Mouse (Mus musculus) cerebellum, adult 8-10 months (tissue): ENCODE measurements around the gene Slc4a4.
A peak's percentile ranks its signal among the peaks of the same experiment; 100 is the strongest.

Source experiments
- DNase-seq: peaks from one replicate; pipeline ENCODE4 v3.0.0; 2022

Slc4a4 gene

DNA sequence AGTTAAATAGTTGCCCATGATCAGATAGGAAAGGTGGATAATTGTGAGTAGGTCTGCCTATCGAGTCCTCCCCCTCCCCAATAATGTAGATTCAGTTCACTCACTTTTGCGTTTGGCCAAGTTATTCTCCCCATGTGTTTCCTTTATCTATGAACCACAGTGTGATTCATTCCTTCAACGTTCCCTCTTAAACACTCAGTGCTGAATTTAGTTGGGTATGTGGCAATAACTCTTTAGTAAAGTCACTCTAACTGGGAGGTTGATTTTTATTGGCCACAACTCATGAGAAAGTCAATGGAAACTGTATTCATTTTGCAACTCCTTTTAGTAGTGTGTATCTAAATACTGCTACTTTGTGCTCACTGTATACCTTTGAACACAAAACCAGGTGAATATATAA is 125.8 kb downstream of the Slc4a4 start:
- DNase-seq: no peak

DNA sequence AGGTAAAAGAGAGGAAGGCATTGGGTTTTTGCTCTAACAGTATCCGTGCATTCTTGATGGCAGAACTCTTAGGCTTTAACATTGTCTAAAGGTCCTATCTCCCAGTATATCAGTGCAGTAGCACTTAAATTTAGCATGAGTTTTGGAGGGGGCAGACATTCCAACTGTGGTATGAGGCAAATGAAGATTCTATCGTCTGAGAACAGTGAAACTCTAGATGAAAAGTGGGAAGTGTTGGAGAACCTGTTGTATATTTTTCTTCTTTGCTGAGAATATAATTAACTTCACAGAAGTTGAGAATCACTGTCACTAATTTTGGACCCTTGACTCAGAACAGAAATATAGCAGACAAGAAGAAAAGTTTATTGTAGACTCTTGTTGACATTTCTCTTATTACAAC is 128.2 kb downstream of the Slc4a4 start:
- no peak for DNase-seq

DNA sequence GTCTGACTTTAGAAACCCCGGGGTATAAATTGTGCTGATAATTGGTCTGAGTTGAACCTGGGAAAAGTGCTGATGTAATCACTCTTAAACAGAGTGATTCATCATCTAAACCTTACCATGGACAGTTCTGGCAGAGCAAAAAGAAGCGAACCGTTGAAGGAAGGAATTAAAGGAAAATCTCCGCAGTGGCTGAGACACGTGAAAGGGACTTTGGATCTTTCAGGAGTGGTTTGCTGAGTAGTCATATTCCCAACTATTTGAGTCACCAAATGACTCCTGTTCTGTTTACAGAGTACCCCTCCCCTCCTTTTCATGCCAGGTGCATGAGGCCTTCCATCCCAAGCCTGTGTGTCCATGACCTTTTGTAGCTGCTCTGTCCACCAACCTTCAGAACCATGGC is 129.3 kb downstream of the Slc4a4 start:
- DNase-seq: no peak

DNA sequence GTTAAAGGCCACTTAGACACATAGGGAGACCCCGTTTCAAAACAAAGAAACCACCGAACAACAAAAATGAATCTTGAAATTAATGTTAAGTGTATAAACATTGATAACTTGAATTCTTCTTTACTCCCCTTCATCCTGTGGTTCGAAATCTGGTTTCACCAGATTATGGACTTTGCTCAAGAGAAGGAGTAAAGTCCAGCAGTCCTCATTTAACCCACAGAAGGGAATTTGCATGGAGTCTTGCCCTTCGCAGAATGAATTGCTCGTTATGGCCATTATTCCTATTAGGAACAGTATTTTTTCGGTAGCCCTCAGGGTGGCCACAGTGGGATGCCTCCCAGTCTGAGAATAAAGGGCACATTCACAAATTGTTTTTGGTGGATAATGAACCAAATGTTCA is 131.9 kb downstream of the Slc4a4 start:
- no peak for DNase-seq

DNA sequence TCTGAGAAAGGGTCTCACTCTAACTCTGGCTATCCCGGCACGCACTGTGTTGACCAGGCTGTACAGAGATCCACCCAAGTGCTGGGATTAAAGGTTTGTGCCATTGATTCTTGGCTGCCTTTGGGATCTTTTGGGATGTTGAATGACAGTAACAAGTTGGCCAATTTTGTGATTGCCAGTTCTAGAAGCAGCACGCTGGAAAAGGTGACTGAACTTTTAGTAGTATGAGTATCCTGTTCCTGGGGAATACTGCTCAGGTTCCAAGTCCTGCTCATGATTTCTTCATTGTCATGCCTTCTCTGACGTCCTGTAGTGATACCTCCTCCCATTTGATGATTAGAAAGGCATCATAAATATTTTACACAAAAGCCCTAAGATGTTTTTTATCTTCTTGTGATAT is 137.8 kb downstream of the Slc4a4 start:
- DNase-seq: no peak

DNA sequence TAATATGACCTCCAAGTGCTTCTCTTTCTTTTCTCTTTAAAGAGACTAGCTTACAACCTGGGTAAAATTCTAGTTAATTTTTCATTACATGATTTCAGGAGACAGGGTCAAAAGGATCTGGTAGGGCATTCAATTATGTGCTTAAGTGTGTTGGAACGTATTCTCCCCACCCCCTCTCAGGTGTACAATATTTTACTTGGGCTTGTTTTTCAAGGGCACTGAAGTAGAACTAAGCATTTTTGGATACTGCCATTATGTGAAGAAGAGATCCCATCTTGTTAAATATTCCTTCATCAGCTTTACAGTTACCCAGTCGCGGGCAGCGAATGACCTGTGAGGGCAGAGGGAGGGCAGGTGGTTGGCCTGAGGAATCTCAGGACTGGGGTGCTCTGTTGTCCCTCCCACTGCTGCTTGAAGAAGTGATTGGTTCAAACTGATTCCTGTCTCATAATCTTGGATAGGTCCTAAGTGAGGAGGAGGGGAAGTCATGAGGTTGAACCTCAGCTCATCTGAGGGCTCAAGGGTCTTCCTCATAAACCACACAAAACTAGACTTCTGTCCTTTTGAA is 141.0 kb downstream of the Slc4a4 start:
- DNase-seq: no peak

- no peak for DNase-seq
Observed at GRCm38 (mm10) chr5:89032647-89033046, 146.0 kb downstream of the Slc4a4 start.

DNA sequence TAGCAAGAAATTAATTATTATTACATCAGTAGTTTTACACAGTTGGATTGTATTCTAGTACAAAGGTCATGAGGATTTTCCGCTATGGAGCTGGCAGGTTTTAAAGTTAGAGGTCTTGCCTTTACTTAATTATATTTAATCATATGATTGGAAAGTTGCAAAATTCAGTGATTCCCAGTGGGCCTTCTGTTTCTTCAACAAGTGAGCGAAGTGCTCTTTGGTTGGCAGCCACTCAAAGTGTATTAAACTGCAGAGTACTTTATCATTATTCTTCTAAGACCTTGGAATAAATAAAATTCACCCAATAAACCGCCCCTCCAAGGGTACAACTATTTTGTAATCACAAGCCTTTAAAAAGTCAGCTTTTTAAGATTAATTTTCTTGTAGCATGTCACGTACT is 146.6 kb downstream of the Slc4a4 start:
- no peak for DNase-seq

- DNase-seq: no peak
Observed at GRCm38 (mm10) chr5:89036147-89036546, 149.5 kb downstream of the Slc4a4 start.

- no peak for DNase-seq
Observed at GRCm38 (mm10) chr5:89040814-89041213, 154.2 kb downstream of the Slc4a4 start.

- DNase-seq: no peak
Observed at GRCm38 (mm10) chr5:89043846-89044245, 157.2 kb downstream of the Slc4a4 start.

- no peak for DNase-seq
Observed at GRCm38 (mm10) chr5:89044801-89045200, 158.2 kb downstream of the Slc4a4 start.

- DNase-seq: no peak
Observed at GRCm38 (mm10) chr5:89051577-89051976, 165.0 kb downstream of the Slc4a4 start.

DNA sequence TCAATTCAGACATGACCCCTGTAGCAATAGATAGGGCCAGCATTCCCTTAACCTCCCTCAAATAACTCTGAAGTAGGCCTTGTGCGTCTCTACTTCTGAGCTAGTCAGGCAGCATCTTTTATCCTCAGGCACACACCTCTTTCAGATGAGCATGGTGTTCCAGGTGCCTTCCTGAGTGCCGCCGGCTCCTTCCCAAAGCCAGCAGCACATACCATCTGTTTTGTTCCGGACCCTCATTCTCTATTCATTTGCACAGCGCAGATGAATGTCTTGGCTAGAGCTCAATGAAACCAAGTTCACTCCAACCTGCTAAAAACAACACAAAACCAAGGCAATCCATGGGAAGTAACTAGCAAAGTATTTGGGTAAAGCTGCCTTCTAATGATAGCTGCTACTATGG is 165.6 kb downstream of the Slc4a4 start:
- peak; percentile 56 for DNase-seq

- peak; percentile 80 for DNase-seq
Observed at GRCm38 (mm10) chr5:89055656-89056055, 169.0 kb downstream of the Slc4a4 start.

DNA sequence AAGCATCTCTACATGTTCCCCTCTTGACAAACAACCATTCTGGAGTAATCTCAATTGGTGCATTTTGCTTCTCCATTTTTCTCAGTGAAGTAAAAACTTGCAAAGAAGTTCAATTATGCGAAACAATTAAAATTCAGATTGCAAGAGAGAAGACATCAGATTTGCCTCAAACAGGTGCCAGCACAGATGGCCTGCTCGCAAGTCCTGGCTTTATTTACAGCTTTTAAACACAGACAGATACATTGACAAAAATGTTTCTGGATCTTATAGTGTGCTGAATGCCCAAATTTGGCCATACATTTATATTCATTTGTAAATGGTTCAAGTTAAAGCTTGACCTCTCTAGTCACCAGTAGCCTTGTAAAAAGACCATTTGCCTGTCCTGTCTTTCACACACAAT is 169.8 kb downstream of the Slc4a4 start:
- peak; percentile 61 for DNase-seq

DNA sequence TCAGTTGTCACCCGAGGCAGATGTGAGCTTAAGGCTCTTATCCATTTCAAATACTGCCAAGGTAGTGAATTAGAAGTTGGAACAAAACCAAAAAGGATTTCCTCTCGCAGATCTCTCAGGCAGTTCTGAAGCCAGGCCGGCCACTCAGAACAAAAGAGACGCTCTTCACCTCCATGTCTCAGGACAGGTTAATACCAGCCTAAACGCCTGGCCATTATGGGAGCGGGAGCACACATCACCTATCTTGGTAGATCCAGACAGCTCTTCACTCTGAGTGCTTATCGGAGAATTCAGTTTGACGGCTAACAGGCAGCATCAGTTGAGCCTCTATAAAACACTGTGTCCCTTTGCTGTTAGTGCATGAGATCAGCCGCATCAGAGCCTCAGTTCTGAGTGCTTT is 174.5 kb downstream of the Slc4a4 start:
- DNase-seq: no peak

- no peak for DNase-seq
Observed at GRCm38 (mm10) chr5:89062286-89062685, 175.7 kb downstream of the Slc4a4 start.

GRCm38 (mm10) chr5:89067111-89067510 is 180.5 kb downstream of the Slc4a4 start:
- DNase-seq: no peak

DNA sequence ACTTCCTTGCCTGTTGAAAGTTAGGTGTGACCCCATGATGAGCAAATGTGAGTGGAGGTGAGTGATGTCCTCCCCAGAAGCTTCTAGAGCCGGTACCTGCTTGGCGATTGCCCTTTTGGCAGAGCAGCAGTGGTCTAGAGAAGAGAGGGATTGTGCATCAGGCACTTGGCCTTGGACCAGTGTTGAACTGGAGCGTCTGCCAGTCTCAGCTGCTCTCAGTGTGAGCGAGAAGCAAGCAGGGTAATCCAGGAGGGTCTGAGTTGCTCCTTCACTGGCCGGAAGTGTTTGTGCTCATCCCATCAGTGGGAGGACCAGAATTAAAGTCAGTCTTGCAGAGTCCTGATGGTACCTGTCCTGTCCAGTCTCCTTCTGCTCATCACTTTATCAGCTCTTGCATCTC is 181.5 kb downstream of the Slc4a4 start:
- DNase-seq: peak; percentile 66

DNA sequence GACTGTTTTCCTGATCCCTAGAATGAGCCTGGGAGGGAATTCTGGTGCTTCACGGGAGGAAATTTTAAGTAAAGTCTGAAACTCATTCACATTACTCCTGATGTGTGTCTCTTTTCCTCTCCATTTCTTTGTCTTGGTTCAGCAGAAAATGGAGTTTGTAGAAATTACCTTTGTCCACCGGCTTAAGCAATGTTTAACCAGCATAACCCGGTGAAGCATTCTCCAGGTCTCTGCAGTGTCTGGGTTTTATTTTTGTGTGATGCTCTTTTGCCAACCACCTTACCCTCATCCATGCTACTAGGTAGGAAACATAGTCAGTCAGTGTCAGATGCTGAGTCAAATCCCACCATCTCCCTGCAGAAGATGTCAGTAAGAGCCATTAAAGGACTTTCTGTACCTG is 183.4 kb downstream of the Slc4a4 start:
- no peak for DNase-seq

DNA sequence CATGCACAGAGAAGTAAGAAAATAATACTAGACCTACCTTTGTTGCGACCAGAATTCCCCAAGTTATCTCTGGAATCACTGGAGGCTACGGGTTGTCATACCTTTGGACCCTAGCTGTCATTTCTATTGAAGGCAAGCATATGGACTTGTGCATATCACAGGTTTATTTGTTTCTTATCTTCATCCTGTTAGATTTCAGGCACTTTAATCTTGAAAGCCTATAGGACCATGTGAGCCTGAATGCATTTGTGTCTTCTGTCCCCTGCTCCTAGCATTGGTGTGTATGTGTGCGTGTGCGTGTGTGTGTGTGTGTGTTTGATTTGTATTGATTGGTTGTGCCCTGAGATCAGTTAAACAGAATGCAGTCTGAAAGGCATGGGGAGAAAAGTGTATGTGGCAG is 185.3 kb downstream of the Slc4a4 start:
- DNase-seq: no peak

- DNase-seq: no peak
Observed at GRCm38 (mm10) chr5:89077711-89078110, 191.1 kb downstream of the Slc4a4 start.

DNA sequence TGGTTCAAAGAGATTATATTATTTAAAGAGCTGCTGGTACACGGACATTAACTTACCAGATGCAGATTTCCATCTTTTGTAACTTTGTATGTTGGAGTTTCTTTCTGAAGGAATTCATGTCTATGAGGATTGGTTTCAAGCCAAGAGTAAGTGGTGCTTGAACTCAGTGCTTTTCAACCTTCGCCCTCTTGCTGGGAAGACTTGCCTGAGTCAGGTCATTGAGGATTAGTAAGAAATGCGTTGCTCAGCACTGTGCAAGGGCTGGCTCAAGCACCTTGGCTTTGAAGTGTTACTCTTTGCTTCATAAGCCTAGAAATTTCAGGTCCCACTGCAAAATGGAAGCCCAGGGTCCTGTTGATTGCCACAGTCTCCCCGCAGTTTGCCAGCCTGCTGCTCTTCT is 196.9 kb downstream of the Slc4a4 start:
- no peak for DNase-seq

GRCm38 (mm10) chr5:89087916-89088315 is 201.3 kb downstream of the Slc4a4 start:
- DNase-seq: no peak

- DNase-seq: no peak
Observed at GRCm38 (mm10) chr5:89088462-89088861, 201.8 kb downstream of the Slc4a4 start.
